Mouse (Mus musculus): ENCODE results near the gene Ofcc1.

DNA sequence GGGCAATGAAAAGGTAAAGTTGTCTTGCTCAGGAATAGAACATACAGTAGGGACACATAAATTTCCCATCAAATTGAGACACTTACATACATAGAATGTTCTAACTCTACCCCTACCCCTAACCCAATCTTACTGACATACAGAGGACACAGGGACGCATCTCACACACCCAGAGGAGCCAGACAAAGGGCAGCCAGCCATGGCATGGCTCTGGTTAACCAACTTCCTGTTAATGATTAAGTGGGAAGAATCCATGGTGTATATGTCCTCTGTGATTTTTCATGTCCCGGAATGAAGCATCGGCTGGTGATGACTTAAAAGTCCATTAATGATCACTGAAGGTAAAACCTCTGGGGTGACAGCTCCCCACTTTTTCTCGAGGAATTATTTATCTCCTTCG, 405.2 kb downstream of the Ofcc1 start:
- TF ChIP-seq CTCF (IDR thresholded peaks at IDR 0.05; ENCODE audit: low read depth, low read length) (no peak), POLR2A (IDR thresholded peaks at IDR 0.05; ENCODE audit: borderline replicate concordance, low read depth, low read length) (no peak)

Data from bone marrow macrophage, adult 2 months (primary cell).